Mouse (Mus musculus): ENCODE measurements around the gene Tulp3.

The Tulp3 gene

GRCm38 (mm10) chr6:128355726-128356416 lies at the start of gene Tulp3:
Gene Tulp3 (minus strand): TSS chr6:128355851.
- peak; percentile 98 for DNase-seq (ENCODE audit: low read depth, low spot score)

GRCm38 (mm10) chr6:128404708-128405107 lies 49.1 kb upstream of the Tulp3 start:
- DNase-seq (ENCODE audit: low read depth, low spot score): no peak

- no peak for DNase-seq (ENCODE audit: low read depth, low spot score)
Measured at GRCm38 (mm10) chr6:128399421-128400185, 44.0 kb upstream of the Tulp3 start.

GRCm38 (mm10) chr6:128398996-128399395 lies 43.3 kb upstream of the Tulp3 start, which contains the start of gene Nrip2:
Gene Nrip2 (plus strand): TSS chr6:128399296.
- no peak for DNase-seq (ENCODE audit: low read depth, low spot score)

GRCm38 (mm10) chr6:128397574-128398261 lies 42.1 kb upstream of the Tulp3 start:
- DNase-seq (ENCODE audit: low read depth, low spot score): peak; percentile 64

- peak; percentile 31 for DNase-seq (ENCODE audit: low read depth, low spot score)
Measured at GRCm38 (mm10) chr6:128390683-128391082, 35.0 kb upstream of the Tulp3 start.

GRCm38 (mm10) chr6:128389185-128389584 lies 33.5 kb upstream of the Tulp3 start:
- no peak for DNase-seq (ENCODE audit: low read depth, low spot score)

GRCm38 (mm10) chr6:128385026-128385425 lies 29.4 kb upstream of the Tulp3 start:
- no peak for DNase-seq (ENCODE audit: low read depth, low spot score)

- no peak for DNase-seq (ENCODE audit: low read depth, low spot score)
Measured at GRCm38 (mm10) chr6:128383752-128384151, 28.1 kb upstream of the Tulp3 start.

- no peak for DNase-seq (ENCODE audit: low read depth, low spot score)
Measured at GRCm38 (mm10) chr6:128381254-128381653, 25.6 kb upstream of the Tulp3 start.

- peak; percentile 36 for DNase-seq (ENCODE audit: low read depth, low spot score)
Measured at GRCm38 (mm10) chr6:128380594-128381167, 25.0 kb upstream of the Tulp3 start.

GRCm38 (mm10) chr6:128379636-128380035 lies 24.0 kb upstream of the Tulp3 start:
- DNase-seq (ENCODE audit: low read depth, low spot score): no peak

GRCm38 (mm10) chr6:128376371-128377085 lies 20.9 kb upstream of the Tulp3 start:
- no peak for DNase-seq (ENCODE audit: low read depth, low spot score)

- no peak for DNase-seq (ENCODE audit: low read depth, low spot score)
Measured at GRCm38 (mm10) chr6:128375192-128375591, 19.5 kb upstream of the Tulp3 start, which contains the start of the genes Tex52 and Gm44596. Gene Tex52 (plus strand): TSS chr6:128375456. Gene Gm44596 (plus strand): TSS chr6:128375503.

GRCm38 (mm10) chr6:128370040-128370439 lies 14.4 kb upstream of the Tulp3 start:
- DNase-seq (ENCODE audit: low read depth, low spot score): no peak

GRCm38 (mm10) chr6:128366466-128366865 lies 10.8 kb upstream of the Tulp3 start:
- DNase-seq (ENCODE audit: low read depth, low spot score): peak; percentile 67

GRCm38 (mm10) chr6:128364721-128365120 lies 9.1 kb upstream of the Tulp3 start:
- DNase-seq (ENCODE audit: low read depth, low spot score): peak; percentile 88

- DNase-seq (ENCODE audit: low read depth, low spot score): peak; percentile 72
Measured at GRCm38 (mm10) chr6:128363007-128363825, 7.6 kb upstream of the Tulp3 start.

GRCm38 (mm10) chr6:128362381-128363006 lies 6.8 kb upstream of the Tulp3 start, which contains the start of the genes Rhno1 and Foxm1:
Gene Rhno1 (minus strand): TSS chr6:128362911.
Gene Foxm1 (plus strand): TSS chr6:128362967.
- peak; percentile 85 for DNase-seq (ENCODE audit: low read depth, low spot score)

GRCm38 (mm10) chr6:128361901-128362300 lies 6.2 kb upstream of the Tulp3 start:
- DNase-seq (ENCODE audit: low read depth, low spot score): no peak

Data from 3T3-L1 (cell line).